Mouse (Mus musculus): ENCODE measurements around the gene Tcf20.

Tcf20 gene

GRCm38 (mm10) chr15:82956721-82957120, 31.0 kb downstream of the Tcf20 start:
- no peak for DNase-seq

DNA sequence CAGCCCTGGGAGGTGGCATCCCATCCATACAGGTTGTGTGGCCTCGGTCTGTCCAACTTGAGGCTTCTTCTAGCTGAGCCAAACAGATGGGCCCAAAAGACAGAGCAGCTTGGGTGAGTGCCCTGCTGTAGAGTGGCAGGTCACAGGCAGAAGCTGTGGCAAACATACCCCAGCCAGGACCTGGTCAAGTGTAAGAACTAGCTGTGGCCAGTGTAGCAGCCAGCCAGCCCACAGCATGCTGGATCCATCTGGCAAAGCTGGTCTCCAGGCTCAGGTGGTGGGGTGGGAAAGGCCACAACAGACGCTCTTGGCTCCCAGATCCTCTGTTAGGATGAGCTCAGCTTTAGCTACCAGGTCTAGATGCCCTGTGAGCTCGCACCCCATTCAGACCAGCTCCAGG, 31.4 kb downstream of the Tcf20 start:
- no peak for DNase-seq

- DNase-seq: no peak
These were observed 32.4 kb downstream of the Tcf20 start for GRCm38 (mm10) chr15:82955286-82955685.

DNA sequence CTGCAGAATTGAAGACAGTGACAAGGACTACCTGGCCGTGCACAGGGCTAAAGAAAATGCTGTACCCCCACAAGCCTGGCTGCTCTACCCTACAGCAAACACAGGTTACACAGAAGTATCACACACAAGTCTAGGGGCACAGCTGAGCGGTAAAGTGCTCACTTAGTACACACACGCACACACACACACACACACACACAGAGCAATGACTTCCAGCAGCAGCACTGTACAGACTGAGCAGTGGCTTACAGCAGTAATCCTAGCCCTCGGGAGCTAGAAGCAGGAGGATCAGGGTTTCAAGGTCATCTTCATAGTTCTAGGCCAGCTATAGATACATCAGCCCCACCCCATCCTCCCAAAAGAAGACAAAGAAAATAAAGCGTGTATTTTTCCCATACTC, 33.6 kb downstream of the Tcf20 start:
- no peak for DNase-seq

GRCm38 (mm10) chr15:82953096-82953495, 34.6 kb downstream of the Tcf20 start:
- no peak for DNase-seq

- DNase-seq: no peak
These were observed 35.4 kb downstream of the Tcf20 start for GRCm38 (mm10) chr15:82952292-82952705.

GRCm38 (mm10) chr15:82950246-82950645, 37.4 kb downstream of the Tcf20 start:
- no peak for DNase-seq

- DNase-seq: peak; percentile 62 to 72
These were observed 40.2 kb downstream of the Tcf20 start for GRCm38 (mm10) chr15:82947431-82947830.

- no peak for DNase-seq
These were observed 43.0 kb downstream of the Tcf20 start for GRCm38 (mm10) chr15:82944479-82945195.

- DNase-seq: no peak
These were observed 45.9 kb downstream of the Tcf20 start for GRCm38 (mm10) chr15:82941733-82942132.

- no peak for DNase-seq
These were observed 47.0 kb downstream of the Tcf20 start for GRCm38 (mm10) chr15:82940494-82941214.

GRCm38 (mm10) chr15:82938155-82938569, 49.5 kb downstream of the Tcf20 start:
- DNase-seq: peak in 1 of 2 experiments; percentile 36

GRCm38 (mm10) chr15:82937428-82937992, 50.2 kb downstream of the Tcf20 start:
- DNase-seq: no peak

GRCm38 (mm10) chr15:82934971-82935370, 52.7 kb downstream of the Tcf20 start:
- DNase-seq: no peak

DNA sequence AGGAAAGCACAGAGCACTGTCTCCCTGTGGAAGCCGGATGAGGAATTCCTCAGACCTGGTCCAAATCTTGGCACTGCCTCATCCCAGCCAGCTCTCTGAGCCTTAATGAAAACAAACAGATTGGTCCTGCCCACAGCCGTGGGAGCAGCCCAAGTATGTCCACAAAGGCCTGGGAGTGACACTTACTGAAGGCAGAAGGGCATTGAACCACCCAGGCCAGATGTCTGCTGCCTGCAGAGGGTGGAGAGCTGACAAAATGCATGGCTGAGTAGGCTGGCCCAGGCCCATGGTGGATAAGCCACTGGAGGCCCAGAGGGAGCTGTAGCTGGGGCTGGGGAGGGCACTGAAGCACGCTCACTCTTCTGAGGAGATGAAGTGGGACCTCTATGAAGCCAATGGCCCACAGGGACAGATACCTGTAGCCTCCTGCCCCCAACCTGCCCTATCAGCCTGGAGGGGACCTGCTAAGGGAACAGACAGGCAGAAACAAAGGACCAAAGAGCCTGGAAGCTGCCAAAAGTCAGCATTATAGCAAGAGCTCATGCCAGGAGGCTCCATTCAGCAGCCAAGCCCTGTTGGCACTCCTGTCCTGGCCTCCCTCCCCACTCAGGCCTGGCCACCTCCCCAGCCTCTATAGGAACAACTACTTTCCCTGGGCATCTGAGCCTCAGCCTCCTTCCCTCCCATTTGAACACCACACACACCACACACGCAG, 54.6 kb downstream of the Tcf20 start:
- peak; percentile 56 to 69 for DNase-seq

- no peak for DNase-seq
These were observed 56.2 kb downstream of the Tcf20 start for GRCm38 (mm10) chr15:82931436-82931835.

DNA sequence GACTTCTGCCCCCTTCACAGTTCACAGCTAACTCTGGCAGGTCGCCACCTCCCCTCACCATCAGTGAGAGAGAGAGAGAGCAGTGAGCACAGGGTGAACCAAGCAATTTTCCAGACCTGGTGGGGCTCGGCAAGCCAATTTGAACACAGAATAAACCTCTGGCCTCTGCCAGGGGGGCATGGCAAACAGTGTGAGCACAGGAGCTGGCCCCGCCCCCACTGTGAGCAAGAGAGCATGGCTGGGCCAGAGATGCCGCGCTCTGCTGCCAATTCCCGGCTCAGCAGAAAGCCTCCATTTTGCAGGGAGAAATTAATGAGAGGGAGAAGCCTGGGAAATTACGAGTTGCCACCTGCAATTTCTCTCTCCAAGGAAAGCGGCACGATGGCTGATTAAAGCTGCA, 58.1 kb downstream of the Tcf20 start:
- peak; percentile 38 to 55 for DNase-seq

GRCm38 (mm10) chr15:82928844-82929243, 58.8 kb downstream of the Tcf20 start:
- DNase-seq: no peak

DNA sequence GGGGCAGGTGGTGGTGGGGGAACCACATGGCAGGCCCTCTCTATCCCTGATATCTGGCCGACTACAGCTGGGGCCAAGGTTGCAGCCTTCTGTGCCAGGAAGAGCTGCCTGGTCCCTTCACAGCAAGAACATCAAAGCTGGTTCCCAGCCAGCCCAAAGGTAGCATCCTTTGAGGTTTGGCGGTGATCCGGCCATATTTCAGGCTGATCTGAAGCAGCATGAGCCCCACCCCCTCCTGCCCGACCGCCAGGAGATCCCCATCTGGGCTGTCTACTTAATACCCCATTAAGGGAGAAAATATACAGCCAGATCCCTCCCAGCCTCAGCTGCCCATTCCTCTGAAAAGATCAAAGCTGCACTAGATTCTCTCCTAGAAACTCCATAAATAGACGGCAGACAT, 59.6 kb downstream of the Tcf20 start:
- DNase-seq: no peak

GRCm38 (mm10) chr15:82927057-82927456, 60.6 kb downstream of the Tcf20 start:
- no peak for DNase-seq

GRCm38 (mm10) chr15:82924679-82925425, 62.8 kb downstream of the Tcf20 start:
- no peak for DNase-seq

- peak; percentile 80 to 82 for DNase-seq
These were observed 64.1 kb downstream of the Tcf20 start for GRCm38 (mm10) chr15:82923531-82923930.

GRCm38 (mm10) chr15:82922755-82923154, 64.9 kb downstream of the Tcf20 start:
- no peak for DNase-seq
